Mouse (Mus musculus) retina, postnatal 7 days (tissue): Measurements from ENCODE around the gene Rmi2.

Experiments
- DNase-seq: peaks from one replicate; pipeline ENCODE4 v3.0.0-alpha.2; 2012; ENCODE audit warnings: low read depth, low spot score

The Rmi2 gene

GRCm38 (mm10) chr16:10923561-10923960 is 88.7 kb downstream of the Rmi2 start:
- no peak for DNase-seq

GRCm38 (mm10) chr16:10925591-10926180 is 90.8 kb downstream of the Rmi2 start:
- DNase-seq, result no peak

GRCm38 (mm10) chr16:10927026-10927425 is 92.2 kb downstream of the Rmi2 start:
- no peak for DNase-seq

GRCm38 (mm10) chr16:10933372-10933771 is 98.5 kb downstream of the Rmi2 start:
- no peak for DNase-seq

- DNase-seq, result no peak
Observed at GRCm38 (mm10) chr16:10934047-10934446, 99.2 kb downstream of the Rmi2 start.

- DNase-seq, result no peak
Observed at GRCm38 (mm10) chr16:10936700-10937319, 102.0 kb downstream of the Rmi2 start.

- no peak for DNase-seq
Observed at GRCm38 (mm10) chr16:10937497-10937896, 102.6 kb downstream of the Rmi2 start.

GRCm38 (mm10) chr16:10939932-10940331 is 105.1 kb downstream of the Rmi2 start:
- no peak for DNase-seq

- no peak for DNase-seq
Observed at GRCm38 (mm10) chr16:10940661-10941060, 105.8 kb downstream of the Rmi2 start.
